Mouse (Mus musculus) adrenal gland, adult 8-10 months (tissue): ENCODE results near the gene Birc7. TPM values are rescaled to one million over a fixed set of nuclear protein-coding genes. Genes with fewer than 3 reads are reported as not detected.

Experiments used
- DNase-seq: peaks from one replicate; pipeline ENCODE4 v3.0.0; 2022
- total RNA-seq, 4 experiments: library from RNA; stranded (reverse); gene quantifications; 2 replicates each; pipeline ENCODE4 v1.2.4; 2022

The Birc7 gene
- not detected for total RNA-seq

- no peak for DNase-seq
Observed at GRCm38 (mm10) chr2:180928723-180929122, at the start of gene Birc7. Gene Birc7, plus strand, starts transcription at chr2:180929023.

DNA sequence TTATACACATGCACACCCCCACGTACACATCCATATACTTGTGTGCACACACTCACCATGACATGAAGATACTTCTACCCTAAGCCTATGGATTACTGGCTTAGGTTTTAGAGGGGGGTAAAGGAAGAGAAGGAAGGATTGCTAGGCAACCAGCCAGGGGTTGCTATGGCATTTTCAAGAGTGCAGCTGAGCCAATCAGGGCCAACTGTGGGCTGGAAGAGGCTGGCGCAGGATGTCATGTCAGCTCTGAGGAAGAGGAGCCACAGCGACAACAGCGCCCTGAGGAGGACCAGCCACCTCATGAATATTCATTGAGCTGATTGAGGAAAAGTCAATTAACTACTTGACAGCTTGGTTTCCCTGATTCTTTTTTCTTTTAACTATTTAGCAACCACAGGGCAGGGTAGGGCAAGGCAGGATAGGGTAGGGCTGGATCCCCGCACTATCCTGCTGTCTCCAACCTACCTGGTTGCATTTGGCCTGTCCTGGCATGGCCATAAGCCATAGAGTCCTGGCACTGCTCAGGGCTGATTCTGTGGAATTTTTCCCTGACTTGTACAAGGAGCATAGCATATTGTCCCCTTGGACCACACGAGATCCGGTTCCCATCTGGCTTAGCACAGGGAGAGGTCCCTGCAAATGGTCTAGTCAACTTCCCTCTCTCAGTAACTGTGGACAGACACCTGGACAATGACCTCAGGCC is 49.3 kb upstream of the Birc7 start:
- no peak for DNase-seq

DNA sequence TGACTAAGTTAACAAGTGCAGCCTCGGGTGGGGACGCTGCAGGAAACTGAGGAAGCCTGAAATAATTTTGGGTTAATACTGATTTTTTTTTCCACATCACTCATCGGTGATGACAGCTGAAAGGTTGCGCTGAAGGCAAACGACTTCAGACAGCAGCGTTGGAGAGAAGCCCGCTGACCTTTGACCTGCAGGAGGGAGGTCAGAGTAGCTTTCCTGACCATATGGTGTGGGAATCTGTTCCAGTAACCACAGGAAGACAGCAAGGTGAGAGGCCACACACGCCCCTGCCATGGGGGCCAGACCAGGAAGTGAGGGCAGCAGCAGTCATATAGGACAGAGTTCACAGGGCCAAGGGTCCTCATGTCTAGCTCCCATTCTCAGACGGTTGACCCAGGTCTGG is 47.5 kb upstream of the Birc7 start:
- no peak for DNase-seq

GRCm38 (mm10) chr2:180885270-180885669 is 43.6 kb upstream of the Birc7 start:
- DNase-seq: no peak

DNA sequence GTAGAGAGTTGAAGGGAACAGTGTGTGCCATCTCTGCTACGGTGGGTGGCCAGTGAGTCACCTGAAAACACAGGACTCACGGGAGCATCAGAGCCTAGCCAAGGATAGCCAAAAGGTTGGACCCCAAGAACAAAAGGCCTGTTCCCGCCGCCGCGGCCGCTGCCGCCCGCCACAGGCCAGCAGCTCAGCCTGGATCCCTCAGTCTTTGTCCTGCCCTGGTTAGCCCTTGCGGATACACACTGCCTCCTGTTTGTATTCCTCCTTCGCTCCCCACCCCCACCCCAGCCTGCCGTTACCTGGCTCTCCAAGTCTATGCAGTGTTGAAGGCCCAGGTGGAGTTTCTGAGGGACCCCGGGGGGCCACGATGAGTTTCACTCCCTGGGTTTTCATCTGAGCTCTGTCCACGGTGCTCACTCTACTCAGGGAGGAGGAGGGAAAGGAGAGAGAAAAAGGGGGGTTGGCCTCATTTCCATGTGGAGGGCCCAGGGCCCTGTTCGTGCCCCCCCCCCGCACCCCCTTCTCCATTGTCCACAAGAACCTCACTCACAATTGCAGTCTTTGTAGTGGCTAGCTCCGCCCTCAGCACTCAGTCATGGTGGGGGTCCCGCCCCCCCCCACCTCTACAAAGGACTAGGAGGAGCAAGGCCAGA is 39.4 kb upstream of the Birc7 start:
- no peak for DNase-seq

GRCm38 (mm10) chr2:180889921-180890280 is 38.9 kb upstream of the Birc7 start:
- no peak for DNase-seq

- no peak for DNase-seq
Observed at GRCm38 (mm10) chr2:180890422-180891074, 38.3 kb upstream of the Birc7 start.

GRCm38 (mm10) chr2:180891075-180891834 is 37.6 kb upstream of the Birc7 start:
- no peak for DNase-seq

GRCm38 (mm10) chr2:180891835-180892323 is 36.9 kb upstream of the Birc7 start:
- no peak for DNase-seq

- no peak for DNase-seq
Observed at GRCm38 (mm10) chr2:180892841-180893521, 35.8 kb upstream of the Birc7 start.

- DNase-seq: no peak
Observed at GRCm38 (mm10) chr2:180893537-180894028, 35.2 kb upstream of the Birc7 start.

GRCm38 (mm10) chr2:180894029-180894623 is 34.7 kb upstream of the Birc7 start:
- no peak for DNase-seq

DNA sequence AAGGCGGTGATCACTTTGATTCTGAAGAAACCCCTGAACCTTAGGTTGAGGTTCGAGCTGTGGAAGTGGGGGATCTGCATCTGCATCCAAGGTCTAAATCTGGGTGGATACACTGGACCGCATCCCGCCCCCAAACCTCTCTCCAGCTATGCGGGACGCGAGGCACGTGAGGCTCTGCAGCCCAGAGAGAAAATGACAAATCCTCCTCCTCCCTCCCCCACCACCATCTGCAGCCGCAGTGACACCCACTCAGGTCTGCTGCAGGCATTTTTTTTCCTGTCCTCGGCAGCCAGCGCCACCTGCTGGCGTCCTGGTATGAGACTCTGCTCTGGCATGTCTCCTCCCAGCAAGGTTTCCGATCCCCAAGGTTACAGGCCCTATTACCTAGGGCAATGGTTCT is 34.1 kb upstream of the Birc7 start:
- DNase-seq: peak; percentile 37

DNA sequence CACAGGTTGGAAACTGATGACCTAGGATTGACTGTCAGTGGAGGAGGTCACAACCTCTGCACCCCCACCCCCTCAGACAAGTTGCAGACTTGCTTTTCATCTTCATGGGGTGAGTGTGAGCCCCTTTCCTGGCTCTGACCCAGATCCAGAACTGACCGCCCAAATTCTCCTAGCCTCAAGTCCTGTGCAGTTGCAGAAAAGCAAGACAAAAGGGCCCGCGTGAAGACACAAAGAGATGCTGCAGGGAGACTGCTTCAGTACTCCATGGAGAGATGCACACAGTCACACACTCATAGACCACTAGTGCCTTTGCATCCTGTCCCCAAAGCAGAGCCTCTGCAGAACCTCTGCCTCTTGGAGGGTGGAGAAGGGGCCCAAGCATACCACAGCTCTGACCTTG is 33.5 kb upstream of the Birc7 start:
- no peak for DNase-seq

GRCm38 (mm10) chr2:180895837-180896525 is 32.8 kb upstream of the Birc7 start:
- no peak for DNase-seq

DNA sequence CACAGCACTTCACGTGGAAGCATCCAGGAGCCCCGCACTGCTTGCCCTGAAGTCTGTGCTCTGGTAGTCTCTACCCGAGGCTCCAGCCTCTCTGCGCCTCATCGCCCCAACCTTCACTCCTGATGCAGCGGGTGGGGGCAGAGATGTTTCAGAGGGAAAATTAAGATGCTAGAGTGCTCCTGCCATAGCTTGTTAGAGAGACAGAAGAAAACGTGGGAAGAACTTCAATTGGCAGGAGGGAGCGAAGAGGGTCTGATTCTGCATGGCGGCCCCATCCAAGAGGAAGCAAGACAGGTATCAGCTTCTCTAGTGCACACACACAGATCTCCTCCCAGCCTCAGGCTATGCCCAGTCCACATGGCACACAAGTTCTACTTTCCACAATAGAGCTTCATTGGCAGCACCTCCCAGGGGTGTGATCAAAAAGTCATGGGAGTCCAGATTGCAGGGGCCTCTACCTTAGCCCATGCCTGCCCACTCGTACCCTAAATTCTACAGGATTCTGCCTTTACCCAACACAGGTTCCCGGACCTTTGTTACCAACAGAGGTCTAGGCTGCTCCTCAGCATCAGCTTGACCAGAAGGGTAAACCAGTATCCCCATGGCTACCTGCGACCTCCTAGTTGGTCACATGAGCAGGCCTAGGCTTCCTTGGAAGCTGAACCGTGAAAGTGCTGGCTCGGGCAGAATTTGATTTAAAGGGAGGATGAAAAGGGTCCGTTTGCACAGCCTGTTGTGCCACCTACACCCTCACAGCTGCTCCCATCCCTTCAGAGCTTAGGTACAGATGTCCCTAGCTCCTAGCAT is 31.8 kb upstream of the Birc7 start:
- DNase-seq: no peak

DNA sequence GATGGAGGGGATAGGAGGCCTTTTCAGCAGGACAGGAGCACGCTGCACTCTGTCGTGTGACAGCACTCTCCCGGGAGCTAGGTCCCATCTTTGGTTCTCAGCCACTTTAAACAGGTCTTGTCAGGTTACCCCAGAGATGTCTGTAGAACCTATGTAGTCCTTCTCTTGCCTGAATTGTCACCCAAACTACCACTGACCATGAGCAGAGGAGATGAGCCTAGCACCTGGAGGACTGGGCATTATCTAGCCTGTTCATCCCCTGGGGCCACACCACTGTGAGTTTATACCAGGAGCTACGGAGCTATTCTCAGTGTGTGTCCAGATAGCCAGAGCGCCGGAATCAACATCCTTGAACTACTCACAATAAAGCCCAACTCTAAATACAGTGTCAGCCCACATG is 31.0 kb upstream of the Birc7 start:
- DNase-seq: no peak

GRCm38 (mm10) chr2:180902086-180902485 is 26.7 kb upstream of the Birc7 start:
- no peak for DNase-seq

- DNase-seq: no peak
Observed at GRCm38 (mm10) chr2:180904435-180905208, 24.2 kb upstream of the Birc7 start.
